Mouse (Mus musculus) cortical plate, adult 2 months (tissue): ENCODE data around the gene Arhgap9.

Source experiments
- CTCF ChIP-seq: fragments of 200-500 bp; IDR thresholded peaks from 2 replicates; pipeline ENCODE4 v1.5.1; 2011; ENCODE audit warnings: mild to moderate bottlenecking, control low read depth, low read length; ENCODE audit not compliant: insufficient read depth; ENCODE audit errors: extremely low read depth
- POLR2A ChIP-seq: fragments of 200-500 bp; IDR thresholded peaks from 2 replicates; pipeline ENCODE4 v1.6.1; 2011; ENCODE audit warnings: mild to moderate bottlenecking, low read length, control low read depth; ENCODE audit not compliant: insufficient read depth; ENCODE audit errors: extremely low read depth

DNA sequence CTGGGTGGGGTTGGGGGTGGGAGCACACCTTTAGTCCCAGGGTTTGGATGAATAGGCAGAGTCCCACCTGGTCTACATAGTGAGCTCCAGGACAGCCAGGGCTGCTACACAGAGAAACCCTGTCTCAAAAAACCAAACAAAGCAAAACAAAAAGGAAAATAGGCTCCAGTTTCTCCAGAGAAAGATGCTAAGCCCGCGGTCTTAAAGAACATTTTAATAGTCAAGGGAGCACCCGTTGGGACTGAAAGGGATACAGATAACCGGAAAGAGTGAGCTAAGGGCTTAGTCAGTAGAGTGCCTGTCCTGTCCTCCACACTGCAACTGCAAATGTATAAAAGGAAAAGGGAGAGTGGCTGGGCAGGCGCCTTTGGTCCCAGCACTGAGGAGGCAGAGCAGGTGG is 45.4 kb downstream of the Arhgap9 start:
- TF ChIP-seq POLR2A (no peak), CTCF (no peak)
